Mouse (Mus musculus) heart, adult 18-20 months (tissue): ENCODE measurements around the gene Olfr847. TPM values are rescaled to one million over a fixed set of nuclear protein-coding genes. Genes with fewer than 3 reads are reported as not detected.

ENCODE experiments used
- DNase-seq, 2 experiments: peaks; one replicate each; pipeline ENCODE4 v3.0.0; 2021 to 2022; ENCODE audit warnings: mixed read lengths in 1 of 2
- long read RNA-seq, 2 experiments: library from polyadenylated mRNA; stranded (forward); transcript quantifications; one replicate each; pipeline ENCODE4 v2.0.0; 2021
- total RNA-seq, 2 experiments: library from RNA; stranded (reverse); gene quantifications; 2 replicates each; pipeline ENCODE4 v1.2.3; 2021

Olfr847 gene
- not detected for total RNA-seq
- long read RNA-seq, experiment 1: 0 reads
- long read RNA-seq, experiment 2: 0 reads

GRCm38 (mm10) chr9:19378569-19378968 lies at the start of gene Olfr847:
Gene Olfr847 (minus strand): TSS chr9:19378669.
- DNase-seq: no peak

GRCm38 (mm10) chr9:19363905-19364304 lies 14.6 kb downstream of the Olfr847 start, which contains the start of gene Olfr846:
Gene Olfr846 (minus strand): TSS chr9:19364005.
- DNase-seq: no peak

- DNase-seq: no peak
These were observed 42.3 kb downstream of the Olfr847 start, which contains the start of gene Olfr845 for GRCm38 (mm10) chr9:19336157-19336556. Gene Olfr845 (plus strand): TSS chr9:19336457.

Other genes with a start within 250 kb of the Olfr847 start
- not detected for gene Olfr837, start 242.4 kb downstream of the Olfr847 start, total RNA-seq
- gene Olfr839-ps1, start 201.4 kb downstream of the Olfr847 start, total RNA-seq: under 1 TPM in 1 of 2 experiments, not detected in 1; 0.03 TPM
- gene Olfr843, start 126.7 kb downstream of the Olfr847 start, total RNA-seq: not detected
- not detected for gene Olfr844, start 62.3 kb downstream of the Olfr847 start, total RNA-seq
- not detected for gene Olfr845, start 42.2 kb downstream of the Olfr847 start, total RNA-seq
- gene Olfr846, start 14.7 kb downstream of the Olfr847 start, total RNA-seq: not detected
- not detected for gene Olfr849, start 61.6 kb upstream of the Olfr847 start, total RNA-seq
- gene Olfr850, start 99.6 kb upstream of the Olfr847 start, total RNA-seq: not detected
- gene Olfr851, start 114.6 kb upstream of the Olfr847 start, total RNA-seq: not detected
- gene Olfr853, start 162.4 kb upstream of the Olfr847 start, total RNA-seq: not detected
- not detected for gene Olfr854, start 188.7 kb upstream of the Olfr847 start, total RNA-seq
- not detected for gene Olfr855, start 203.9 kb upstream of the Olfr847 start, total RNA-seq
- gene Zfp317, start 243.4 kb upstream of the Olfr847 start, total RNA-seq: 10 to 100 TPM; 14.0 to 14.9 TPM